Mouse (Mus musculus): Measurements from ENCODE around the gene B4galnt1. TPM values are rescaled to one million over a fixed set of nuclear protein-coding genes. Genes with fewer than 3 reads are reported as not detected.

The B4galnt1 gene
- polyA plus RNA-seq, 1 experiment from 2014 or later = 12.7 TPM

DNA sequence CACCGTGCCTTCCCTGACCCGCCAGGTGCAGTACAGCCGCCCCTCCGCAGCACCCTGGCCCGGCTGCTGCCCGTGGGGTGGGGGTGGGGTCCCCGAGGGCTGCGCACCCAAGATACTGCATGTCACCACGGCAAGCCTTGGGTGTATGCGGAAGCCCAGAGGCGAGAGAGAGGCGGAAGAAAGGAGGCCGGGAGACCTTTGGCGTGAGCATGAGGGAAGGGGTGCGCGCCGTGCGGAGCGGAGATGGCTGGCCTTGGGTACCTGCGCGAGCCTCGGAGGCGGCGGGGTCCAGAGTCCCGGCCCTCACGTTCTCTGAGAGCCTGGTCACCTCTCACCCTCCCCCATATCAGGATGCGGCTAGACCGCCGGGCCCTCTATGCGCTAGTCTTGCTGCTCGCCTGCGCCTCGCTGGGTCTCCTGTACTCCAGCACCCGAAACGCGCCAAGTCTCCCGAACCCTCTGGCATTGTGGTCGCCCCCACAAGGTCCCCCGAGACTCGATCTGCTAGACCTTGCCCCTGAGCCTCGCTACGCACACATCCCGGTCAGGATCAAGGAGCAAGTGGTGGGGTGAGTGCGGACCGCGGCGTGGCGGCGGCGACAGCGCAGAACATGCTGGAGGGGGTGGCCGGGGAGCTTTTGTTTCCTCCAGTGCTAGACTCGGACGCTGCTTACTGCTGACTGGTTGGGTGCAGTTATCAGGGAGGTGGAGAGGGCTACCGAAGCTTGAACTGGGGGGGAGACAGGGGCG lies 804 bp downstream of the B4galnt1 start:
- Histone ChIP-seq H3K9me3 (no peaks in the 10 kb centered on the region), H3K27me3 (ENCODE audit: insufficient read depth, poor library complexity, severe bottlenecking) (peaks cover 84% of the 10 kb centered on the region), H3K4me1 (replicated peaks) (peaks cover 39% of the 10 kb centered on the region), H3K4me3 (peak overlapping the region; percentile 63), H3K36me3 (no peaks in the 10 kb centered on the region), H3K27ac (peak overlapping the region; percentile 84)
- DNase-seq (ENCODE audit: low spot score) = peak; percentile 70
- WGBS = under 1% methylated on average over 56 of the region's 56 CpGs

DNA sequence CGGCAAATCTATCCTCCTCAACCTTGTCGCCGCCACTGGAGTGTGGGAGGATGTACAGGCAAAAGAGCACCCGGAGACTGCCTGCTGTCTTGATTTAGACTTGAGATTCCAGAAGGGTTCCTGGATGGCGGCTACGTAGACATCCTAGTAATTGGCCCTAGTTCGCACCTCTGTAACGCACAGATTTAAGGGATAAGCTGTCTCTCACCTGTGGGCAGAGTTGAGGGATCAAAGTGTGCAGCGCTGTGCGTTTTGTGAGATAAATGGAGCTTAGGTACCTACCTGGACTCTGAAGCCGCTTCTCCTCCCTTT lies 1.3 kb downstream of the B4galnt1 start:
- no peak for DNase-seq (ENCODE audit: low spot score)
- H3K4me1 ChIP-seq (replicated peaks) = peaks cover 43% of the 10 kb centered on the region
- peak overlapping the region; percentile 84; the same call in 1 of the 2 replicates for H3K27ac ChIP-seq
- WGBS = 4% methylated on average over 11 of the region's 11 CpGs
- peaks cover 89% of the 10 kb centered on the region for H3K27me3 ChIP-seq (ENCODE audit: insufficient read depth, poor library complexity, severe bottlenecking)
- H3K36me3 ChIP-seq = no peaks in the 10 kb centered on the region
- H3K4me3 ChIP-seq = peak overlapping the region; percentile 63
- no peaks in the 10 kb centered on the region for H3K9me3 ChIP-seq

DNA sequence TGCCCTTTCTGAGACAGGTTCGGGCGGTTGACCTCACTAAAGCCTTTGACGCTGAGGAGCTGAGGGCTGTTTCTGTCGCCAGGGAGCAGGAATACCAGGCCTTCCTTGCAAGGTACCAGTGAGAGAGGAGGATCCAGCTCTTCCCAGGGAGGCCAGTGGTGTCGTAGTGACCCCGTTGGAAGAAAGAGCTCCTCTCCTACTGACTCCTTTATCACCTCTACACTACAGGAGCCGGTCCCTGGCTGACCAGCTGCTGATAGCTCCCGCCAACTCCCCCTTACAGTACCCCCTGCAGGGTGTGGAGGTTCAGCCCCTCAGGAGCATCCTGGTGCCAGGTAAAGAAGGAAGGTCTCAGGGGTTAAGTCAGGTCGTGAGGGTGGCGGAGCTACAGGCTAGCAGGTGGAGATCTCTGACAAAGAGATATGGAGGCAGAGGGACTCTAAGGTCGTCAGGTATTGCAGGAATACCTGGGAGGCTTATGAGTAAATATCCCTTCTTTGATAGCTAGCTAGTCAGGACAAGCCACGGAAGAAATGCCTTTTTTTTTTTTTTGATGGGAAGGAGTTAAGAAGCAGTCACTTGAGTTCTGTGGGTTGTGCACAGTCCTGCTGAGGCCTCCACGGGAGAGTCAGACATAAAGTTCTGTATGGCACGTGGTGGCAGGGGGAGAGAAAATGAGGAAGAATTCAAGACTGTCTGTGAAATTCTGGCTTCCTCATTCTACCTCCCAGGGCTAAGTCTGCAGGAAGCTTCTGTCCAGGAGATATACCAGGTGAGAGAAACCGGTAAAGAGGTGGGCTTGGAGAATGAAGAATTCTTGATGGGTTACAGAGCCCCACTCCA lies 2.0 kb downstream of the B4galnt1 start:
- 20% methylated on average over 15 of the region's 15 CpGs for WGBS
- H3K4me3 ChIP-seq = peak overlapping the region; percentile 63

DNA sequence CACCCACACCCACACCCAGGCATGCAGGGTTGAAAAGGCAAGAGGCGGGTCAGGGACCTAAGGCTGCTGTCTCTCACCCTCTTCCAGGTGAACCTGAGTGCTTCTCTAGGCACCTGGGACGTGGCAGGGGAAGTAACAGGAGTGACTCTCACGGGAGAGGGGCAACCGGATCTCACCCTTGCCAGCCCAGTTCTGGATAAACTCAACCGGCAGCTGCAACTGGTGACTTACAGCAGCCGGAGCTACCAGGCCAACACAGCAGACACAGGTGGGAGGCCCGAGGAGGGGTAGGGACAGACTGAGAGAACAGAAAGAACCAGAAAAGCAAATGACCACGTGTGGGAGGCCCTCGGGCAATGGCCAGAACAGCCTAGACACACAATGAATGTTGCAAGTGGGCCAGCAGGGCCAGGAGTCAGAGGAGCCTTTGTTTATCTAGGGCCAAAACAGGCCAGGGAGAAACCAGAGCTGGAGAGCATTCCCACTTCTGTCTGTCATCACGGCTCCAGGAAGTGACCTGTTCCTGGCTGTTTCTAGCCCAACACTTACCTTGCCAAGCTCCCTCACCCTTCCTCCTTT lies 2.7 kb downstream of the B4galnt1 start:
- no peak overlapping the region for H3K27ac ChIP-seq
- H3K9me3 ChIP-seq = no peaks in the 10 kb centered on the region
- H3K4me3 ChIP-seq = no peak overlapping the region
- WGBS = 46% methylated on average over 10 of the region's 10 CpGs
- H3K27me3 ChIP-seq (ENCODE audit: insufficient read depth, poor library complexity, severe bottlenecking) = peaks cover 97% of the 10 kb centered on the region
- H3K4me1 ChIP-seq (replicated peaks) = peaks cover 43% of the 10 kb centered on the region
- no peaks in the 10 kb centered on the region for H3K36me3 ChIP-seq
- DNase-seq (ENCODE audit: low spot score) = no peak

More for the DNA sequence above, 2.0 kb downstream of the B4galnt1 start:
- Histone ChIP-seq H3K4me1 (replicated peaks) (peaks cover 43% of the 10 kb centered on the region), H3K27ac (no peak overlapping the region), H3K36me3 (no peaks in the 10 kb centered on the region), H3K9me3 (no peaks in the 10 kb centered on the region), H3K27me3 (ENCODE audit: insufficient read depth, poor library complexity, severe bottlenecking) (peaks cover 96% of the 10 kb centered on the region)
- DNase-seq (ENCODE audit: low spot score) = no peak

DNA sequence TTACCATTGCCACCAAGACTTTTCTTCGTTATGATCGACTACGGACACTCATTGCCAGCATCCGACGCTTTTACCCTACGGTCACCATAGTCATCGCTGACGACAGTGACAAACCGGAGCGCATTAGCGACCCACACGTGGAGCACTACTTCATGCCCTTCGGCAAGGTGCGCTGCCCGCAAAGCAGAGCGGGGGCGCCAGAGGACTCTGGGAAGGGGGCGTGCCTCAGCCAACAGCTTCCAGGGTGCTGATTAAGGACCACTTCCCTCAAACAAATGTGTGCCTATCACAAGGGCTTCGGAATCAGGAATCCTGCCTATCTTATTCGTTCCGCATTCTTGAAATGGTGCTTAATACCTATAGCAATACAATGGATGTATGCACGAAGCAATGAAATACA lies 5.0 kb downstream of the B4galnt1 start:
- Histone ChIP-seq H3K27ac (no peak overlapping the region), H3K27me3 (ENCODE audit: insufficient read depth, poor library complexity, severe bottlenecking) (peaks cover 82% of the 10 kb centered on the region), H3K9me3 (no peaks in the 10 kb centered on the region), H3K36me3 (no peaks in the 10 kb centered on the region), H3K4me1 (replicated peaks) (peaks cover 37% of the 10 kb centered on the region), H3K4me3 (peak overlapping the region; percentile 51)
- WGBS = 1% methylated on average over 22 of the region's 22 CpGs
- peak; percentile 52 for DNase-seq (ENCODE audit: low spot score)

- H3K4me3 ChIP-seq = peak overlapping the region; percentile 51
- DNase-seq (ENCODE audit: low spot score) = peak; percentile 84
- H3K27ac ChIP-seq = peak overlapping the region; percentile 57; the same call in 1 of the 2 replicates
- peaks cover 78% of the 10 kb centered on the region for H3K27me3 ChIP-seq (ENCODE audit: insufficient read depth, poor library complexity, severe bottlenecking)
- no peaks in the 10 kb centered on the region for H3K9me3 ChIP-seq
- peaks cover 29% of the 10 kb centered on the region for H3K4me1 ChIP-seq (replicated peaks)
- H3K36me3 ChIP-seq = no peaks in the 10 kb centered on the region
- WGBS = 1% methylated on average over 29 of the region's 29 CpGs
Observed at GRCm38 (mm10) chr10:127170837-127171272, 5.8 kb downstream of the B4galnt1 start.

- H3K9me3 ChIP-seq = no peaks in the 10 kb centered on the region
- DNase-seq (ENCODE audit: low spot score) = no peak
- no peak overlapping the region for H3K4me3 ChIP-seq
- peaks cover 24% of the 10 kb centered on the region for H3K4me1 ChIP-seq (replicated peaks)
- no peaks in the 10 kb centered on the region for H3K36me3 ChIP-seq
- H3K27me3 ChIP-seq (ENCODE audit: insufficient read depth, poor library complexity, severe bottlenecking) = peaks cover 78% of the 10 kb centered on the region
- H3K27ac ChIP-seq = no peak overlapping the region
- 89% methylated on average over 15 of the region's 15 CpGs for WGBS
Observed at GRCm38 (mm10) chr10:127171631-127172200, 6.7 kb downstream of the B4galnt1 start.

DNA sequence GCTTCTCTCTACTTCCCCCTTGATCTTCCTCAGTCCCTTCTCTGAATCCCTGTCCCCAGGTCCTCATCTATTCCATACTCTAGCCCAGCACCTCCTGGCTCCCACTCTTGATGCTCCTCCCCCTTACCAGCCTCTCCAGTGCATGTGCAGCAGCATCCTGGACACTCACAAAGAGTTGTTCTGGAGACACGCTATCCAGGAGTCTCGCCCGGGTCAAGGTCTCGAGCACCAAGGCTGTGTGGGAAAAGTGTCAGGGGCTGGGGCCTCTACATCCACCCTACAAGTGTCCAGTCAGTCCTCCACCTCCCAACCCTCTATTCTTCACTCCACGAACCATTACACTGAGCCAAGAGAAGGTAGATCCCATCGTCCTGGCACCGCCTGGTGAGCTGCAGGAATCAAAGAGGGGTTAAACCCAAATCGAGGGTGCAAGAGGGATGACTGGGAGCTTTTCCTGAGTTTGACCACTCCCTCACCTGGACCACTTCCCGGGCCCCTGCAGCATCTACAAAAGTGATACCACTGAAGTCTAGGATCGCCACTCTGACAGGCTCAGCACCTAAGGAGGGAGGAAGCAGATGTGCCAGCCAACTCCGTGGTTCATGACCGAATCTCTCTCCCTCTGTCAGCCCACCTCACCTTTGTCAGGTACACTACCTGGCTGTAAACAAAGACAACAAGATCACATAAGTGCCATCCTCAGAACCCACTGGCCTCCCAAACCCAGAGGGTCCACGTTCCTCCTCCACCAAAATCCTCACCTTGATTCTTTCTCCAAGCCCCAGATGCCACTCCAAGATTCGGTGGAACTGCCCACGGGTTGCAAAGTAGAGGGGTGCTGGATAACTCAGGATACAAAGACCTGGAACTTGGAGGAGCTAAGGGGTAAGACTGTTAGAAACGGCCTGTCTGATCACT lies 8.4 kb downstream of the B4galnt1 start:
- H3K9me3 ChIP-seq = no peaks in the 10 kb centered on the region
- H3K4me1 ChIP-seq (replicated peaks) = peaks cover 38% of the 10 kb centered on the region
- WGBS = 84% methylated on average over 16 of the region's 16 CpGs
- H3K27me3 ChIP-seq (ENCODE audit: insufficient read depth, poor library complexity, severe bottlenecking) = peaks cover 78% of the 10 kb centered on the region
- H3K4me3 ChIP-seq = no peak overlapping the region
- H3K36me3 ChIP-seq = no peaks in the 10 kb centered on the region
- no peak for DNase-seq (ENCODE audit: low spot score)
- no peak overlapping the region for H3K27ac ChIP-seq

DNA sequence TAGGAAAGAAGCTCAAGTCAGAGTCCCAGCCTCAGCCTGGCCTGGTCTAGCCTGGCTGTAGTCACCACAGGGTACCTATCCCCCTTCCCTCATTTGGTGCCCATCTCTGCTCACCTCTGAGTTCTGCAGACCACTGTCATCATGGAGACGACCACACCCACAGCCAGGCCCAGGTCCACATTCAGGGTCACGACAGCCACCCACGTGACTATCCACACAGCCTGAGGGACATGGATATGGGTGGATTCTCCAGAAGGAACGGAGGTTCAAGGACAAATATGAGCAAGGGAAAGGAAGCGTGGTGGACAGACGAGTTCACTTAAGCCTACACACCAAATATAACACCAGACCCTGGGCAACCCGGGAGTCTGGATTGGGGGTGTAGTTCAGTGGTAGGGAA lies 9.1 kb downstream of the B4galnt1 start:
- Histone ChIP-seq H3K36me3 (no peaks in the 10 kb centered on the region), H3K4me3 (no peak overlapping the region), H3K27ac (no peak overlapping the region), H3K4me1 (replicated peaks) (peaks cover 45% of the 10 kb centered on the region), H3K9me3 (no peaks in the 10 kb centered on the region), H3K27me3 (ENCODE audit: insufficient read depth, poor library complexity, severe bottlenecking) (peaks cover 78% of the 10 kb centered on the region)
- no peak for DNase-seq (ENCODE audit: low spot score)
- 89% methylated on average over 7 of the region's 7 CpGs for WGBS

- Histone ChIP-seq H3K36me3 (no peaks in the 10 kb centered on the region), H3K9me3 (no peaks in the 10 kb centered on the region), H3K27me3 (ENCODE audit: insufficient read depth, poor library complexity, severe bottlenecking) (peaks cover 78% of the 10 kb centered on the region), H3K4me1 (replicated peaks) (peaks cover 45% of the 10 kb centered on the region), H3K4me3 (0 out of 2 replicates have a peak overlapping the region, but pooled peaks have one; percentile 27), H3K27ac (no peak overlapping the region)
- 36% methylated on average over 3 of the region's 3 CpGs for WGBS
- no peak for DNase-seq (ENCODE audit: low spot score)
Observed at GRCm38 (mm10) chr10:127176228-127176627, 11.2 kb downstream of the B4galnt1 start.

DNA sequence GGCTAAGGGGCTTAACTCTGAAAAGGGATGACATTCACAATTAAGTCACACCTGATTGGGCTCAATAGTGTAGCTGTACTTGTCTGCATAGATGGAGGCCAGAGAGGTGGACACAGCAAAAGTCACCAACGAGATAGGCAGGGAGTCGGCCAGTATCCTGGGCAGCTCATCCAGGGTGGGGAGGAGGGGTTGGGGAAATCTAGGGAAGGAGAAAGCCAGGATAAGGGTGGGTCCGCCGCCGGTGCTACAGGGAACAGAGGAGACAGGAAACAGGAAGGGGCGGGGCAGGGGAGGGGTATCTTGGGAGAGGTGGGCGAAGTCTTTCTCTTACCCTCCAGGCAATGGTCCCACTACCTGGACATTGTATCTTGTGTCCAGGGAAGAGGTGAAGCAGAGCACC lies 11.7 kb downstream of the B4galnt1 start:
- H3K27ac ChIP-seq = no peak overlapping the region
- H3K4me3 ChIP-seq = peak overlapping the region; percentile 27
- WGBS = 5% methylated on average over 7 of the region's 7 CpGs
- H3K9me3 ChIP-seq = no peaks in the 10 kb centered on the region
- peaks cover 78% of the 10 kb centered on the region for H3K27me3 ChIP-seq (ENCODE audit: insufficient read depth, poor library complexity, severe bottlenecking)
- DNase-seq (ENCODE audit: low spot score) = no peak
- H3K36me3 ChIP-seq = no peaks in the 10 kb centered on the region
- peaks cover 45% of the 10 kb centered on the region for H3K4me1 ChIP-seq (replicated peaks)

- peak overlapping the region; percentile 48 for H3K4me3 ChIP-seq
- H3K9me3 ChIP-seq = no peaks in the 10 kb centered on the region
- no peak for DNase-seq (ENCODE audit: low spot score)
- WGBS = 20% methylated on average over 9 of the region's 9 CpGs
- H3K27ac ChIP-seq = no peak overlapping the region
- no peaks in the 10 kb centered on the region for H3K36me3 ChIP-seq
- peaks cover 45% of the 10 kb centered on the region for H3K4me1 ChIP-seq (replicated peaks)
- peaks cover 78% of the 10 kb centered on the region for H3K27me3 ChIP-seq (ENCODE audit: insufficient read depth, poor library complexity, severe bottlenecking)
Observed at GRCm38 (mm10) chr10:127177235-127177634, 12.2 kb downstream of the B4galnt1 start.
